Mouse (Mus musculus) left cerebral cortex, postnatal 10 days (tissue): ENCODE measurements around the gene Bcas3. TPM values are rescaled to one million over a fixed set of nuclear protein-coding genes. Genes with fewer than 3 reads are reported as not detected.
A peak's percentile ranks its signal among the peaks of the same experiment; 100 is the strongest.

ENCODE experiments used
- DNase-seq, 2 experiments: peaks; one replicate each; pipeline ENCODE4 v3.0.0; 2021 to 2022; ENCODE audit warnings: low spot score in 2 of 2, mixed read lengths in 1 of 2; ENCODE audit errors: extremely low spot score in 1 of 2
- intact Hi-C: fragments of 180-260 bp; cut with DNase I; formaldehyde crosslinking; loops from one replicate; pipeline ENCODE4 v1.15.1; 2025
- total RNA-seq, 2 experiments: library from RNA; stranded (reverse); gene quantifications; 2 replicates each; pipeline ENCODE4 v1.2.3; 2021

Gene Bcas3
- total RNA-seq, 2 experiments from 2014 or later, result 49.2 to 61.1 TPM

DNA sequence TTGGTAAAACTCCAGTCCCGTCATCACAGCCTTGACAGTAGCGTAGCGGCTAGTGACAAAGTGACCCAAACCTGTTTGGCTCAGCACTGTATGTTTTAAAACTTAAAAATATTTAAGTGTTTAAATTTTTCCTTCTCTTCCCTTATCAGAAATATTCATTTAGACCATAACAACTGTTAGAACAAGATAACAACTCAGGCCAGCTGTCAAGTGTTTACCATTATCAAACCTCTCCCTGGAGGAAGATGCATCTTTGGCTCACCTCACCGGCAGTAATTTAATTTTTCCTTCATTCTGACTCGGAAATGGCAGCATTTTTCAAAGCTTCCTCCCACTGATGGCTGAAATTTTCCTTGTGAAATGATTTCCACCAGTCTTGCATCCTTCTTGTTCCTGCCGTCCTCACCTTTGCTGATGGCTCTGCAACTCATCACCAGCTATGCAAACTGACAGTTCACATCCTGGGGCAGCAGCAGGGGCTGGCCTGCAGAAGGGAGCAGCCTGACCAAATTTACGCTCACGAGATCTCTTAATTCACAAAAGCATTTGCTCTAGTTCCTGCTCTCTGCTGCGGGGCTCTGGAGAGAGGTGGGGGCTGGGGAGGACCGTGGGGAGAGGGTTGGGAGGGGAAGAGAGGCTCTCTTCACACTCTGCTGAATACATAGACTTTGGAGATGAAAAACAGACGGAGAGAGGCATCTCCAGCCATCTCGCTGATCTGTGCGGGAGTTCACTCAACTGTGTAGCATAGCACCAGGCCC, 275.5 kb downstream of the Bcas3 start:
- peak in 1 of 2 experiments; percentile 20 for DNase-seq
- intact Hi-C loops, result no loop called here

DNA sequence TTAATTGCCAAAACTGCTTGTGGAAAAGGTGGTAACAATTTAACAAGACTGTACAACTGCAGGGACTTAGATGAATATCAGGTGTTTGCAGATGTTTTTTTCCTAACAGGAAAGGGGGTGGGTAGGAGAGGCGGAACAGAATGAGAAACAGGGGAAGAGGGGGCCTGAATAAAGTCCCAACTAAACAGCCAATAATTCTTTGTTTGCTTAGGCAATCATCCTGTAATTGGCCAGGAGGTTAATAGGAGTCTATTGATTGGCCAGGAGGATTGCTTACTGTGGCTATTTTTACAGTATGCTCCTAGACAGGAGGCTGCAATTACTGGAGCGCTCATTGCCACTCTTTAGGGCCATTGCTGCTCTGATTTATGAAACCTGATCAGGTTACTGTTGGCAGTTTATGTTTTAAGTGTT, 279.6 kb downstream of the Bcas3 start:
- DNase-seq, result no peak
- intact Hi-C loops, result no loop called here

DNA sequence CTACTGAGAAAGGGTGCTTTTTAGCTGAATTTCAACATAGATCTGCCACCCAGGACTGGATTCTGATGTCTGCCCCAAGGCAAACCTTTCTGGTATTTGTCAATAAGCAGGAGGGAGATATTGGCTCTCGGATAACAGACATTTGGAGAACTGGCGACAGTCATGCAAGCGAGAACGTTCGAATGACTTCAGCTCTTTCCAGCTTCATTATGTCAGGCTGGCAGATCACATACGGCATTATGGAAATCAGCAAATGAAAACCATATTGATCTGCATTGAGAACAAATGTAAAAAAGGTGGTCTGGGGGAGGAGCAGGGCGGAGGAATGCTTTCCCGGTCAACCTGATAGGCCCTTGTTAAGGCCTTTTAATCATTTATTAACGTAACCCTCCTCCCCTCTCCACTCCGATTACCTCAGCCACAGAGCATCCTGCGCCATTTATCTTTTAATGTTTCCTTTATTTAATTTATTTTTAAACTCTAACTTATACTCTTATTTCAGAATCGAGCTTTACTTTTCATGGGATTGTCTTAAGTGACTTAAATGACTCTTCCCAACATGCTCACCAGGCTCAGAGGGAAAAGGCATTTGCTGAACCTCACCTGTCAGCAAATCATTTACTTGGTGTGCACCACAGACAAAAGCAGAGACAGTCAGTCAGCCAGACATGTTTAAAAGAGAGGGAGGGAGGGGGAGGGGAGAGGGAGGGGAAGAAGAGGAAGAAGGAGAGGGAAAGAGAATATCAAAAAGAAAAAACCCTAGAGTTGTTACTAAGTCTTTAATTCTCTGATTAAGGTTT, 285.9 kb downstream of the Bcas3 start:
- no peak for DNase-seq
- intact Hi-C loops, result no loop called here

DNA sequence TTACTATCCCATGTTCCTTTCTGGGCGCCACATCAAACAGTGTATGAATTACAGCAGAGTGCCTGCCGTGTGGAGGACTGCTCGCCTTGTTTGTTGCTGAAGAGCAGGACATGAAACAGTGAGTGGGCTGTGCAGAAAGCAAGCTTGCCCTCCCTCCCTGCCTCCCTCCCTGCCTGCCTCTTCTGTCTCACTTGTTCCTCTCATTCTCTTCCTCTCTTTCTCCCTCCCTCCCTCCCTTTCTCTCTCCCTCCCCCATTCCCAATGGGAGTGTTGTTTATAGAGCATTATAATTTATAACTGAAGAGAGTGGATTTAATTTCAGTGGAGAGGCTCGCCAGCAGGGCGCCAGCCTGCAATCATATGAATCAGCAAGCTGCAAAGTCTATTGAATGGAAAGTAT, 287.7 kb downstream of the Bcas3 start:
- peak in 1 of 2 experiments; percentile 33 for DNase-seq
- intact Hi-C loops, result no loop called here

DNA sequence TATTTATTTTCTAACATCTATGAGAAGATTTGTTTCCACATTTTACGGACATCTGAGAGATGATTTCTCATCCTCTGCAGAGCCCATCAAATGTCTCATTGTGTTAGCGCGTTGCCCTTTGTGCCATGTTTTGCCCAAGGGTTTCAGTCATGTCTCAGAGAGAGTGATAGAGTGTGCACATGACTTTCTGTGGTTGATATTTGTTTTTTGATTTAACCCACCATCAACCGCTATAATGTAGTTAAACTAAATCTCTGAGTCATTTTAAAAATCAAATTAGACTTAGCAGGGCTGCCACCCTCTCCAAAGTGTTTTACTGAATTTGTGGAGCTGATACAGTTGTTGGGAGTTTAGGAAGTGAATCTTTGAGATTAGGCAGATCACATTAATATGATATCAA, 288.5 kb downstream of the Bcas3 start:
- intact Hi-C loops, result no loop called here
- no peak for DNase-seq

DNA sequence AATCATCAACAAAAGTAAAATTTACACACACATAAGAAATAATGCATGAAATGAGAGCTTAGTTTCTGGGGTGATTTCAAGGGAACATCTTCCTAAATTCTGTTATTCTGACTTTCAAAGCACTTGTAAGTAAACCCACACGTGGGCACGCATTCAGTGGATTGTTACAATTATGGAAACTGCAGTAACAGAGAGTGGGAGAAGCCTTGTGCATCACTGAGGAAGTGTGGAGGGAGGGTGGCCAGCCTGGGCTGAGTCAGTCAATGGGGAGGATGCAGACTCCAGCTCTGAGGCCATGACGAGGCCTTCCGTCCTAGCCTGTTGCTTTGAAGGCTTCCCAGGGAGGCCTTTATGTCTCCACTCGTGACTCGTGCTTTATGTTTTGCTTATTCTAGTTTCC, 289.6 kb downstream of the Bcas3 start:
- intact Hi-C loops, result no loop called here
- DNase-seq, result peak in 1 of 2 experiments; percentile 36

DNA sequence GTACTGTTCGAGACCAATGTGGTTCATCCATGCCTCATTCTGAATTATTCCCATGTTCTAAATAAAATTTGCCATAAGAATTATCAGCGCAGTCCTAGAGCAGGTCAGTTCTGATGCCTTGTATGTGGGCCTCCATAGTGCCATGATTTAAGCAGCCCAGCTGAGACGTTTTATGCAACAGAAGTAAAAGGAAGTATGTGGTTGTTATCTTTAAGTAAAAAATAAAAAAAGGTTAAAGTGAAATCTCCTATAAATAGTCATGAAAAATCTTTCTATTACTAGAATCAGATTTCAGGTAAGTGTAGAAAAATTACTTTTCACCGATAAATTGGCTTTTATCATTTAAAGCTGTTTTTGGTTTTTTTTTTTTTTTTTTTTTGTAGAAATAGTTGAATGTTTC, 290.1 kb downstream of the Bcas3 start:
- no peak for DNase-seq
- intact Hi-C loops, result no loop called here

DNA sequence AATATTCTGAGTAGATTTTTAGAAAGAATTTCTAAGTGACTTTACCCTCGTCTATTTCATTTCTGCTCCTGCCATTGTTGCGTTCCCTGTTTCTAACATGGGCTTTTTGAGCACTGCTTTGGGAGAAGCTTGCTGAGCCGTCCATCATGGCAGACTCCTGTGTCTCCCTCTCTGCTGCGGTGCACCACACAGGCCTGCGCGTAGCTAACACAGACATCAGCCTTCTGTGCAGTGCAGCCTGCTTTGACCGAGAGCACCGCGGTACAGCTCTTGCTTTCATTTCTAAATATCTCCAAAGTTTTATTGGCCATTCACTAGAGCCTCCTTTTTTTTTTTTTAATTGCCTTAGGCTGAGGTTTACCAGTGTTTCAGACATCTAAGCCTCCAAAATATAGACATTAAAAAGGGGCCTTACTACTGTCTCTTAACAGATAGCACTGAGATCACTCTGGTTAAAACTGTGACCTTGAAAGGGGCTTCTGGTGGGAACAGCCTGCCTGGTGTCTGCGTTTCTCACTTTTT, 290.6 kb downstream of the Bcas3 start:
- DNase-seq, result no peak
- intact Hi-C loops, result no loop called here

DNA sequence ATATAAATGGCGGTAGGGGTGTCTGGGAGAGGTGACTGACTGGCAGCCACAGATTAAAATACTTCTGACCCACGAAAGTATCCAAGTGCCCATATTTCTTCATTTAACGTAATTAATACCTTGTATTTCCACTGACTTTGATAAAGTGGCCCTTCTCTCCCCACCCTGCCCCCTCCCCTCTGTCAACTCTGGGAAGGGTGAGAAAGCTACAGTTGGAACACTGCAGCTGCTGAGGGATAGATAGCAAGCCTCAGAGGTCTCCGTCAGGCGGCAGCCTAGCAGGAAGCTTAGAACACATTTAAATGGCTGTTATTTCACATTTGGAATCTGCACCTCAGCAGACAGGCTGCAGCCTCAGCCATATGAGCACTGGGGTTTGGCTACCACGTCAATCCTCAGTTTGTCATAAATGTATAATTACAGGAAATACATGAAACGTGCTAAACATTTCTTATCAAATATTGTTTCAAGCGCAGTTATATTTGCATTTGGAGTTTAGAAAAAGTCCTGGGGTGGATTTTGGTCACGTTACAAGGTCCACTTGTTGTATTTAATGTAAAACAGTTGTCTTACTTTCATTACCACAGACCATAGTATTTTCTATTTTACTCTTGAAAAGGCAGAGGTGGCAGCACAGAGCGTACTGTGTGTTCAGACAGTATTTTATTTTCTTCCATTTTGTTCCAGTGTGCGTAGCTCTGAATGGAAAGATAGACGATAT, 291.2 kb downstream of the Bcas3 start:
- no peak for DNase-seq
- intact Hi-C loops, result no loop called here

DNA sequence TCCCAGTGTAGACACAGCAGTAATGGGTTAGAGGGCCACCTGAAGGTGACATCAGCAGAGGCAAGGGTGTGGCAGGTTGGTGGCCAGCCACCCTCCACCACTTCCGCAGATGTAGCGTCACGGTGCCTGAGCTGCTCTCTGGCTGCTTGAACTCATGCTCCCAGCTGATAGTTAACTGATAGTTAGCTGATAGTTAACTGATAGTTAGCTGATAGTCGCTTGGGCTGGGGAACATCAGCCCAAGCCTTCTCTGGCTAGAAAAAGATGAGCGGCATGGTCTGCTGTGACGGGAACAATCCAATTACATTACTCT, 291.7 kb downstream of the Bcas3 start:
- DNase-seq, result no peak
- intact Hi-C loops, result no loop called here

DNA sequence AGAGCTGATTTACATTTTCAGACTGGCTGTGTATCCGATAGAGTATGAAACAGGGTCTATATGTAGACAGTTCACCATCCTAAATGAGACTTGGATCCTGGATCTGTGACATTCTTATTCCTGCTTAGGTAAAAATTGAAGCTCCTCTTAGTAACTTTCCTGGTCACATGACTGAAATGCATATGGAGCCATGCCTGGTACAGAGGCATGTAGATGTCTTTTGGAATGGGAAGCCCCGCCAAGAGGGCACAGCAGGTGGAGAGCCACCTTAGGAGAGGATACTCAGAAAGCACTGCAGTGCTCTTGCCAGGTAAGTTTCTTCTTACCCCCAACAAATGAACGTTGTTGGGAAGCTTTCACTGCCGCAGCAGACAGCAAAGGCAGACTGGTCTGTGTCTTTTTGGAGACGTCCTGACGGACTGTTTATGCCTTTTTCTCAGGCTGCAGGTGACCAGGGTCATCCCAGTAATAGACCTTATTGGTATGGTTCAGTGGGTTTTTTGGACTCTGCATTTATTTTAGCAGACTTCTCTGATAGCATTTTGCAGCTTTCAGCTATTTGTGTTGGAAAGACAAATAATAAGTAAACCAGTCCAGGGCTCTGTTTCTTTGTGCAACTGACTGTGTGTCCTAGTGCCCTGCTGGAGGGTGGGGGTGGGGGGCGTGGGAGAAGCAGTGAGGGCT, 292.3 kb downstream of the Bcas3 start:
- intact Hi-C loops, result no loop called here
- DNase-seq, result no peak

DNA sequence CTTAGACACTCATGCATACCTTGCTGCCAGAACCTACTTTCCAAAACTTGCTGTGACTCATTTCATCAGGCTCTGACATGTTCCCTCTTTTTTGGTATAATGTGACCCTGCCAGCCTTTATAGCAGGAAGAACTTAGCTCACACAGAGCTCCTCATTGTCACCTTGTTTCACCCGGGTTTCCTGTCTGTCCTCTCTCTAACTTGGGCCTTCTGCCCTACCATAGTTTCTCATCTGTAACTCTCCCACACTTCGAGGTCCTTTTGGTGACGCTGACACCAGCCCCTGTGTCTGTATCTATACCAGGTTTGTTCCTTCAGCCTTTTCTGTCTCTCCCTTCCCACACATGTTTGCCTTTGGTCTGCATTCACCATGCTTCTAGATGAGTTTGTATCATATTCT, 295.9 kb downstream of the Bcas3 start:
- no peak for DNase-seq
- intact Hi-C loops, result no loop called here

DNA sequence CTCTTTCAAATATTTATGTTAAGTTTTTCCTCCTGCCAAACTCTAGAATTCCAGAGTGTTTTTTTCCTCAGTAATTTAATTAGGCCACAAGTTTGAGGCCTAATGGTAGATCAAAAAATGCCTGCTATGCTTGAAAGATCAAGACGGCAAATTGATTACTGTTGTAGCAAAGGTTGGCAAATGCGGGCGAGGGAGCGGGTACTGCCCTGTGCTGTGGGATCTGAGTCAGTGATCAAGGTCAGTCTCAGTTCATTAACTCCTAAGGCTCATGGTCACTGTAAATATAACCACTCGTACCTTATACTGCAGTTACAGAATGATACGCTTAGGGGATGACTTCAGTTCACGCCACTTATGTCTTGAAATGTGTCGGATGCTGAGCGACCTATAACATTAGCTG, 296.4 kb downstream of the Bcas3 start:
- intact Hi-C loops, result no loop called here
- DNase-seq, result no peak

DNA sequence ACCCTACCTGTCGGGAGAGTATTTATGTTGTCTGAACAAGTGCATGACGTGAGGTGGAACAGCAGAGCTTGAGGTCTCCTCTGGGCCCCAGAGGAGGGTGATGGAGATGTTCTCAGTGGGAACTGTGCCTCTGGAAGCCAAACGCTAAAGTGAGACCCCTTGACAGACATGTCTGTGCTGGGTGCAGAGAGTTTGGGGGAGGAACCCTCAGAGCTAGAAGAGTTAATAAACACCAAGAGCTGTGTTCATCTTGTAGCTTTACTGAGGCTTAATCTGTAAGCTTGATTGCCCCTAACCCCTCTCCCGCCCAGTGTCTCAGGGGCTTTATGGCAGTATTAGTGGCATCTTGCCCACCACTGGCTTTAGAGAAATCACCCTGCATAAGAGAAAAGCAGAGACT, 304.5 kb downstream of the Bcas3 start:
- DNase-seq, result no peak

DNA sequence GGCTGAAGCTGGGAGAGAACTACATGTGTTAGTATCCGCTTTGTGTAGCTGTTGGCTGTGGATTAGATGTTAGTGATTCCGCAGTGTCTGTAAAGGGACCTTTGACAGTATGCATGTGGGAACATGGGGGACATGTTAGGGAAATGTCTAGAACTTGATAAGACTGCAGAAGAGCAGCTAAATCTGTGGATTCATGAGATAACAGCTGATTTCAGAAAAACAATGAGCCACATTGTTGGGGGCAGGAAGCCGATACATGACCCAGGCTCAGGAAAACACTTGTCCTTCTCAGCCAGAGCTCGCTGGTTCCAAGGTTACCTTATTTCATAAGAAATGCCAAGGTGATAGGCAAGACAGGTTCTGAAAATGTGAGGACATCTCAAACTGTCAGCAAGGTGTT, 307.3 kb downstream of the Bcas3 start:
- no peak for DNase-seq
- intact Hi-C loops, result no loop called here

More for the DNA sequence above, 304.5 kb downstream of the Bcas3 start:
- intact Hi-C loops, result no loop called here

DNA sequence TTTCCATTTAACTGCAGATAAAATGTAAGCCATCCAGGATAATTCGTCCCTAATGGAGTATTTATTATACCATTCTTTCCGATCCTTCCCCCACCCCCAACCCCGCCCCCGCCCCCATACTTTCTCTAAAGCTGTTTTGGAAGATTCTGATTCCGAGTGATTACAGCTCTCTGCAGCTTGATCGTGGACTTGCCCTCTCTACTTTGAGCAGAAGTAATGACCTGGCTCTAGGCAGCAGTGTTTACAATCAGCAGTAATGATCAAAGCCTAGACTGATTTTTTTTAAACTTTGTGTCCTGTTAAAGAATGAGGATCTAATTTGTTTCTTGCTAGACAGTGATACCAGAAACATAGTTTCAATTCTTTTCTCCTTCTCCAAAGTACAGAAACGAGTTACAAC, 314.2 kb downstream of the Bcas3 start:
- DNase-seq, result no peak
- intact Hi-C loops, result no loop called here

DNA sequence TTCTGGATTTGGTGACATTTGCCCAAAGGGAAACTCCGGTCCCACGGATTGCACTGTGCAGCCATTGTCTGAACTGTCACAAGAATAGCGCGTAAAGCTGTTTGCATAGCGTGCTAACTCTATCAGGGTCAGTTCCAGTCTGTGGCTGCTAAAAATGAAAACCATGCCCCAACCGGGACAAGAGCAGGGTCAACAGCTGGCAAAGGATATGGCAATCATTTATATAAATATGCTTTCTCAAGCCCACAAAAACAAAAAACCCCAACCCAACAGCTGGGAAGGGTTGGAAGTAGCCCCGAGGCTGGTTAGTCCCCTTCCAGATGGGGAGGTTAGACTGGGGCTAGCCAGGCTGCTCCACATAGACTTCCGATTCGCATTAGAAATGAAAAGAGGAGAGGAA, 314.8 kb downstream of the Bcas3 start:
- no peak for DNase-seq
- intact Hi-C loops, result no loop called here

DNA sequence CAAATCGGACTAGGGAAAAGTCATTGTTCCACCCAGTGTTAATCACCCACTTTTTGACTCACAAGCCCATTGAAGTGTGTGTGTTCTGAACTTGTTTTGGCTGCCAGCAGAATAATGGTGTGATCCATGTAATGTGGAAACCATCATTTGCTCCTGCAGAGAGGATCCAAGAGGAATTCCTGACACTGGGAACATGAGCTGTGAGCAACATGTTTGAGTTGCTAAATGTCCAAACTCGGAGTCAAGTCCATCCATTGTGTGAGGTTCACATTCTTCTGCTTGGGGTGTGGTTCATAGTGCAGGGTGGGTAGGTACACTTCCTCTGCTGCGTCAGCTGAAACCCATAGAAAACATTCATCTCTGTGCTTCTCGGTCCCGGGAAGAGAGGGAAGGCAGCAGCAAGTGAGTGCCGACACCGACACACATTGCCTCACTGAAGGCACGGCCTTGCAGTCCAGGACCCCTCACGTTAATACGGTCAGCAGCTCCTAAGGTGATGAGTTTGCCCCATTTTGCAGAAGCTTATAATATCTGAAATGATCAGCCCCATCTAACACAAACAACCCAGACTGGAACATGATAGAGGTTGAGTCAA, 320.0 kb downstream of the Bcas3 start:
- intact Hi-C loops, result no loop called here
- DNase-seq, result no peak

DNA sequence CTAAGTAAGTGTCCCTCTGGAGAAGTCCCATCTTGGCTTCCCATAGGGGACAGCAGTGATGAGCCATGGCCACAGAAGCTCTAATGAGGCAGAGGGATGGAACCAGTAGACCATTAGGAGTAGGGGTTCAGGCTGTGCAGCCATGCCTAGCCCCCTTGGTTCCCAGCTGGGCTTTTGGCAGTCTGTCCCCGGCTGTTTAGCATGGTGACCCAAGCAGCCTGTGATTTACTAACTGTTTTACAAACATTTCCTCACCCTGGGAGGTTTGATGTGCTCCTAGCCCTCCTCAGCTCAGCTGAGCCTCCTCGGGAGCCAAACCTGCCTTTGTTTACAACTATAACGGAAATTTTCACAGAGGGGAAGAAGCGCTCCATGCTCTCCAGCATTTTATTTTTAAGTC, 322.3 kb downstream of the Bcas3 start:
- intact Hi-C loops, result no loop called here

More for the DNA sequence above, 322.3 kb downstream of the Bcas3 start:
- DNase-seq, result no peak
